Mouse (Mus musculus): ENCODE measurements around the gene Wdr91. TPM values are rescaled to one million over a fixed set of nuclear protein-coding genes. Genes with fewer than 3 reads are reported as not detected.
A peak's percentile ranks its signal among the peaks of the same experiment; 100 is the strongest.

Gene Wdr91
- polyA plus RNA-seq, 1 experiment from 2014 or later, result 9.4 TPM

- no peaks in the 10 kb centered on the region for H3K9me3 ChIP-seq
- H3K4me1 ChIP-seq, result peaks cover 10% of the 10 kb centered on the region
- H3K27me3 ChIP-seq (replicated peaks), result no peaks in the 10 kb centered on the region
- H3K36me3 ChIP-seq, result no peaks in the 10 kb centered on the region
- H3K4me3 ChIP-seq, result no peak overlapping the region
- ATAC-seq (ENCODE audit: extremely low read depth, insufficient number of reproducible peaks, low FRiP score, low TSS enrichment), result no peak
- WGBS, result 82% methylated on average over 3 of the region's 3 CpGs
- no peak overlapping the region for H3K9ac ChIP-seq
- no peak overlapping the region for H3K4me2 ChIP-seq
- no peak overlapping the region for H3K27ac ChIP-seq (replicated peaks)
These were observed 3.8 kb upstream of the Wdr91 start for GRCm38 (mm10) chr6:34914462-34914861.

DNA sequence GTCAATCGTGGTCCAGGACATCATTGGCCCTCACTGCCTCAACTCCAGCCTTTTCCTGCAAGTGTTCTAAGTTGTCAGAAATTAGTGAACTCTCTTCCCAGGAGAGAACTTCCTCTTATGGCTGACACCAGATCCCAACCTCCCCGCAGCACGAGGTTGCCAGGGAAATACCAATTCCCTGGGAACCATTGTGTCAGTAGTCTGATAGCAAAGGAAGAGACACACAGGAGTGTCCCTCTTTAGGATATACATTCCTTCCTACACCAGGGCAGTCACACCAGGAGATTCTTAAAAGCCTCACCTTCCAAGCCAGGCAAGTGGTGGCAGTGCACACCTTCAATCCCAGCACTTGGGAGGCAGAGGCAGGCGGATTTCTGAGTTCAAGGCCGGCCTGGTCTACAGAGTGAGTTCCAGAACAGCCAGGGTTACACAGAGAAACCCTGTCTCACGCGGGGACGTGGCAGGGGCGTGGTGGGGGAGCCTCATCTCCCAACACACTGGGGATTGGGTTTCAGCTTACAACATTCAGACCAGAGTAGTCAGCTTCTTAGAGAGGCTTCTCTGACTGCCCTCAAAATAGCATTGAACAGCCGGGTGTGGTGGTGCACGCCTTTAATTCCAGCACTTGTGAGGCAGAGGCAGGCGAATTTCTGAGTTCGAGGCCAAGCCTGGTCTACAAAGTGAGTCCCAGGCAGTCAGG lies 2.8 kb upstream of the Wdr91 start:
- Histone ChIP-seq H3K9ac (no peak overlapping the region), H3K27ac (replicated peaks) (no peak overlapping the region), H3K4me2 (no peak overlapping the region), H3K36me3 (peaks cover 8% of the 10 kb centered on the region), H3K4me1 (peaks cover 20% of the 10 kb centered on the region), H3K27me3 (replicated peaks) (no peaks in the 10 kb centered on the region), H3K4me3 (no peak overlapping the region), H3K9me3 (no peaks in the 10 kb centered on the region)
- WGBS, result 75% methylated on average over 13 of the region's 13 CpGs
- ATAC-seq (ENCODE audit: extremely low read depth, insufficient number of reproducible peaks, low FRiP score, low TSS enrichment), result no peak

- Histone ChIP-seq H3K27me3 (replicated peaks) (no peaks in the 10 kb centered on the region), H3K9me3 (no peaks in the 10 kb centered on the region), H3K4me1 (peaks cover 39% of the 10 kb centered on the region), H3K9ac (peak overlapping the region; percentile 88), H3K36me3 (peaks cover 43% of the 10 kb centered on the region), H3K4me2 (peak overlapping the region; percentile 87), H3K4me3 (peak overlapping the region; percentile 86), H3K27ac (replicated peaks) (peak overlapping the region; percentile 91)
- ATAC-seq (ENCODE audit: extremely low read depth, insufficient number of reproducible peaks, low FRiP score, low TSS enrichment), result no peak
- WGBS, result 38% methylated on average over 8 of the region's 8 CpGs
These were observed 888 bp downstream of the Wdr91 start for GRCm38 (mm10) chr6:34909631-34910345.

DNA sequence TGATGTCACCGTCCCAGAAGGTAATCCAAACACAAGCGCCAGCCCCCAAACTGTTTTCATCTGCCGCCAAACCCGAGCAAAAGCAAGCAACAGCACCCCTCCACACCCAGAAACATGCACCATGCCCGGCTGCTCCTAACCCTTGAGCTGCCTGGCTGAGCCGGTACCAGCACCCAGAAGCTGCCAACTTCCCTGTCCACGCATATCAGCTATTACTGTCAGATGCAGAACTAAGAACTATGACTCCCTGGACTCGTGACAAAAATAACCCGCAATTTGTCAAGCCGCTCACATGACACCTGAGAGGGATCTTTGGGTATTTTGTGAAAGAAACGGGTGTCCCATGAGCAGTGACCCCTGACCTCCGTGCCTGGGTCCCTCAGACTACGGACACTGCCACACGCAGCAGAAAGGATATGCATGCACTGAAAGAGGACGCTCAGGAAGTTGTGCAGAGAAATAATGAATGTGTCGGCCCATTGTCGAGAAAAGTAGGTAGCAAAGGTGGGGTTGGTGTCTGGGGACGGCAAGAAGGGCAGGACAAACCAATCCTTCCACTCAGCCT lies 2.9 kb downstream of the Wdr91 start:
- Histone ChIP-seq H3K27ac (replicated peaks) (0 out of 2 replicates have a peak overlapping the region, but pooled peaks have one; percentile 21), H3K9ac (0 out of 2 replicates have a peak overlapping the region, but pooled peaks have one; percentile 9), H3K36me3 (peaks cover 58% of the 10 kb centered on the region), H3K4me2 (peak overlapping the region; percentile 19; the same call in 1 of the 2 replicates), H3K4me3 (no peak overlapping the region), H3K4me1 (peaks cover 59% of the 10 kb centered on the region), H3K27me3 (replicated peaks) (no peaks in the 10 kb centered on the region), H3K9me3 (no peaks in the 10 kb centered on the region)
- ATAC-seq (ENCODE audit: extremely low read depth, insufficient number of reproducible peaks, low FRiP score, low TSS enrichment), result no peak
- WGBS, result 78% methylated on average over 18 of the region's 18 CpGs

GRCm38 (mm10) chr6:34907121-34907614 lies 3.5 kb downstream of the Wdr91 start:
- H3K4me3 ChIP-seq, result no peak overlapping the region
- no peak overlapping the region for H3K27ac ChIP-seq (replicated peaks)
- H3K9ac ChIP-seq, result 0 out of 2 replicates have a peak overlapping the region, but pooled peaks have one; percentile 9
- H3K36me3 ChIP-seq, result peaks cover 62% of the 10 kb centered on the region
- H3K9me3 ChIP-seq, result no peaks in the 10 kb centered on the region
- peak overlapping the region; percentile 19; the same call in 1 of the 2 replicates for H3K4me2 ChIP-seq
- H3K27me3 ChIP-seq (replicated peaks), result no peaks in the 10 kb centered on the region
- no peak for ATAC-seq (ENCODE audit: extremely low read depth, insufficient number of reproducible peaks, low FRiP score, low TSS enrichment)
- H3K4me1 ChIP-seq, result peaks cover 65% of the 10 kb centered on the region
- 71% methylated on average over 2 of the region's 2 CpGs for WGBS

- Histone ChIP-seq H3K4me3 (no peak overlapping the region), H3K4me1 (peaks cover 70% of the 10 kb centered on the region), H3K9ac (no peak overlapping the region), H3K27ac (replicated peaks) (no peak overlapping the region), H3K36me3 (peaks cover 67% of the 10 kb centered on the region), H3K27me3 (replicated peaks) (no peaks in the 10 kb centered on the region), H3K9me3 (no peaks in the 10 kb centered on the region), H3K4me2 (no peak overlapping the region)
- no peak for ATAC-seq (ENCODE audit: extremely low read depth, insufficient number of reproducible peaks, low FRiP score, low TSS enrichment)
- WGBS, result 86% methylated on average over 4 of the region's 4 CpGs
These were observed 4.0 kb downstream of the Wdr91 start for GRCm38 (mm10) chr6:34906661-34907060.

- Histone ChIP-seq H3K9me3 (no peaks in the 10 kb centered on the region), H3K27ac (replicated peaks) (no peak overlapping the region), H3K4me2 (no peak overlapping the region), H3K4me3 (no peak overlapping the region), H3K4me1 (peaks cover 74% of the 10 kb centered on the region), H3K36me3 (peaks cover 71% of the 10 kb centered on the region), H3K27me3 (replicated peaks) (no peaks in the 10 kb centered on the region), H3K9ac (no peak overlapping the region)
- ATAC-seq (ENCODE audit: extremely low read depth, insufficient number of reproducible peaks, low FRiP score, low TSS enrichment), result no peak
- 61% methylated on average over 2 of the region's 2 CpGs for WGBS
These were observed 4.6 kb downstream of the Wdr91 start for GRCm38 (mm10) chr6:34906125-34906524.

GRCm38 (mm10) chr6:34904361-34904760 lies 6.3 kb downstream of the Wdr91 start:
- Histone ChIP-seq H3K27ac (replicated peaks) (peak overlapping the region; percentile 82), H3K4me2 (peak overlapping the region; percentile 46), H3K4me3 (no peak overlapping the region), H3K36me3 (peaks cover 87% of the 10 kb centered on the region), H3K9ac (peak overlapping the region; percentile 67), H3K27me3 (replicated peaks) (no peaks in the 10 kb centered on the region), H3K9me3 (no peaks in the 10 kb centered on the region), H3K4me1 (peaks cover 82% of the 10 kb centered on the region)
- no peak for ATAC-seq (ENCODE audit: extremely low read depth, insufficient number of reproducible peaks, low FRiP score, low TSS enrichment)
- 40% methylated on average over 6 of the region's 6 CpGs for WGBS

- Histone ChIP-seq H3K27ac (replicated peaks) (peak overlapping the region; percentile 82), H3K4me3 (no peak overlapping the region), H3K9ac (peak overlapping the region; percentile 67), H3K27me3 (replicated peaks) (no peaks in the 10 kb centered on the region), H3K4me1 (peaks cover 82% of the 10 kb centered on the region), H3K9me3 (no peaks in the 10 kb centered on the region), H3K4me2 (peak overlapping the region; percentile 46), H3K36me3 (peaks cover 88% of the 10 kb centered on the region)
- WGBS, result 36% methylated on average over 10 of the region's 10 CpGs
- no peak for ATAC-seq (ENCODE audit: extremely low read depth, insufficient number of reproducible peaks, low FRiP score, low TSS enrichment)
These were observed 6.8 kb downstream of the Wdr91 start for GRCm38 (mm10) chr6:34903851-34904250.

DNA sequence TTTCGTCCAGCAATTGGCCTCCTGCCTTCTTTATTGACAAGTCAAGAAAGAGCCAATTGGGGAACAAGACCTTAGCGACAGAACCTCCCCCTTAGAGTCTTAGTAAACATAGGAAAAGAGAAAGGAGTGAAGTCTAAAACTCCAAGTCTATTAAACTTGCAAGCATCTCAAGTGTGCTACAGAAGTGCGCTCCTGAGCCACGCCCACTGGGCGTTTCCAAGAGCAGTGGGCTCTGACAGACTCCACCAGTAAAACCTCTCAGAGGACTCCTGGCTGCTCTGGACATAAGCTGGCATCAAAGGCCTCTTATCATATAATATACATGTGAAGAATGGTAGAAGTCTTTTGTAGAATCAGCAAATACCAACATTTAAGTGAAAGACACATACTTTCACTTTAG lies 7.2 kb downstream of the Wdr91 start:
- no peak for ATAC-seq (ENCODE audit: extremely low read depth, insufficient number of reproducible peaks, low FRiP score, low TSS enrichment)
- H3K4me3 ChIP-seq, result no peak overlapping the region
- H3K9me3 ChIP-seq, result no peaks in the 10 kb centered on the region
- H3K27me3 ChIP-seq (replicated peaks), result no peaks in the 10 kb centered on the region
- H3K4me2 ChIP-seq, result peak overlapping the region; percentile 46
- H3K36me3 ChIP-seq, result peaks cover 86% of the 10 kb centered on the region
- H3K9ac ChIP-seq, result peak overlapping the region; percentile 67; the same call in 1 of the 2 replicates
- 58% methylated on average over 5 of the region's 5 CpGs for WGBS
- H3K4me1 ChIP-seq, result peaks cover 79% of the 10 kb centered on the region
- H3K27ac ChIP-seq (replicated peaks), result peak overlapping the region; percentile 82

- ATAC-seq (ENCODE audit: extremely low read depth, insufficient number of reproducible peaks, low FRiP score, low TSS enrichment), result no peak
- Histone ChIP-seq H3K4me1 (peaks cover 72% of the 10 kb centered on the region), H3K36me3 (peaks cover 87% of the 10 kb centered on the region), H3K9me3 (no peaks in the 10 kb centered on the region), H3K4me3 (no peak overlapping the region), H3K27me3 (replicated peaks) (no peaks in the 10 kb centered on the region), H3K9ac (peak overlapping the region; percentile 55), H3K4me2 (peak overlapping the region; percentile 47), H3K27ac (replicated peaks) (peak overlapping the region; percentile 82)
- 72% methylated on average over 7 of the region's 7 CpGs for WGBS
These were observed 8.1 kb downstream of the Wdr91 start for GRCm38 (mm10) chr6:34902578-34902977.
